24 mouse cellular contexts compared by ENCODE assay signal in genomic region chr5:69815356-69815755, GRCm38 (mm10).
DNase-seq lines count a peak whose midpoint lies in the region; ATAC-seq and TF ChIP-seq lines count a peak whose summit lies in the region.
"Had no signal": no experiment of that assay in that cellular context is flagged by ENCODE, and none has a peak within 500 bp of the region (broad histone marks: within the 10 kb centered on the region; RNA-seq: fewer than 3 reads in every experiment).

No protein-coding gene starts in this region.

- no peak overlapping the region for H3K4me2 ChIP-seq in midbrain, embryonic 11.5 days
- no peak overlapping the region for H3K4me2 ChIP-seq in midbrain, embryonic 13.5 days (replicated peaks)
- no peak overlapping the region for H3K4me2 ChIP-seq in hindbrain, embryonic 13.5 days
- H3K4me2 ChIP-seq: embryonic facial prominence, embryonic 15.5 days; heart, embryonic 13.5 days; liver, embryonic 15.5 days; lung, embryonic 15.5 days had no signal

- WGBS in midbrain, embryonic 11.5 days, result 38% methylated on average over 1 of the region's 1 CpGs
- 16% methylated on average over 1 of the region's 1 CpGs for WGBS in midbrain, embryonic 13.5 days
- 3% methylated on average over 1 of the region's 1 CpGs for WGBS in hindbrain, embryonic 13.5 days

- H3K9ac ChIP-seq in midbrain, embryonic 11.5 days (ENCODE audit: low read length), result no peak overlapping the region
- no peak overlapping the region for H3K9ac ChIP-seq in midbrain, embryonic 13.5 days (replicated peaks)
- no peak overlapping the region for H3K9ac ChIP-seq in hindbrain, embryonic 13.5 days
- H3K9ac ChIP-seq: embryonic facial prominence, embryonic 15.5 days; heart, embryonic 13.5 days; liver, embryonic 15.5 days; lung, embryonic 15.5 days had no signal

- no peak overlapping the region for H3K27ac ChIP-seq in midbrain, embryonic 11.5 days (ENCODE audit: low read depth, low read length)
- H3K27ac ChIP-seq in midbrain, embryonic 13.5 days, result no peak overlapping the region
- no peak overlapping the region for H3K27ac ChIP-seq in hindbrain, embryonic 13.5 days
- H3K27ac ChIP-seq: embryonic facial prominence, embryonic 15.5 days; heart, adult 2 months; heart, embryonic 13.5 days; kidney, postnatal 0 days; limb, embryonic 10.5 days; liver, embryonic 15.5 days; lung, embryonic 15.5 days; macrophage had no signal

- TF ChIP-seq CTCF in brain, embryonic 14.5 days (IDR thresholded peaks at IDR 0.05; ENCODE audit: borderline replicate concordance, extremely low read depth, insufficient read depth, insufficient read length), result no peak

- no peaks in the 10 kb centered on the region for H3K9me3 ChIP-seq in midbrain, embryonic 11.5 days (ENCODE audit: control insufficient read depth, low read length)
- no peaks in the 10 kb centered on the region for H3K9me3 ChIP-seq in midbrain, embryonic 13.5 days
- no peaks in the 10 kb centered on the region for H3K9me3 ChIP-seq in hindbrain, embryonic 13.5 days
- H3K9me3 ChIP-seq: embryonic facial prominence, embryonic 15.5 days; heart, embryonic 13.5 days; limb, embryonic 10.5 days; liver, embryonic 15.5 days; lung, embryonic 15.5 days had no signal

- ATAC-seq in midbrain, embryonic 11.5 days (ENCODE audit: low FRiP score), result peak; percentile 42; the same call in 1 of the 2 replicates
- no peak for ATAC-seq in midbrain, embryonic 13.5 days
- ATAC-seq in hindbrain, embryonic 13.5 days (ENCODE audit: low FRiP score), result 0 out of 2 replicates have a peak, but pooled peaks have one; percentile 59
- ATAC-seq: activated CD4-positive, CD25-positive, alpha-beta regulatory T cell, adult 4 months had no signal

- no peaks in the 10 kb centered on the region for H3K27me3 ChIP-seq in midbrain, embryonic 11.5 days (ENCODE audit: control insufficient read depth, insufficient read depth, low read length)
- H3K27me3 ChIP-seq in midbrain, embryonic 13.5 days, result no peaks in the 10 kb centered on the region
- no peaks in the 10 kb centered on the region for H3K27me3 ChIP-seq in hindbrain, embryonic 13.5 days
- H3K27me3 ChIP-seq: embryonic facial prominence, embryonic 15.5 days; heart, embryonic 13.5 days; liver, embryonic 15.5 days; lung, embryonic 15.5 days had no signal

- no peak for DNase-seq in midbrain, embryonic 11.5 days (ENCODE audit: low spot score, missing footprints)
- peak; percentile 54 for DNase-seq in brain, embryonic 14.5 days (ENCODE audit: low read depth)
- DNase-seq in embryo, embryonic 11 days, result peak; percentile 22
- DNase-seq in adrenal gland, adult (ENCODE audit: inconsistent age in 2 of 2, low spot score in 1 of 2), result no peak
- DNase-seq in ovary, postnatal 10 days (ENCODE audit: low spot score), result no peak
- no peak for DNase-seq in adipocyte (ENCODE audit: low spot score)
- DNase-seq: adrenal gland, postnatal 14 days; cerebellum, adult 8-10 months; gastrocnemius, postnatal 25 days; heart, adult 2 months; heart, postnatal 36 days; kidney, adult 2 months; layer of hippocampus, adult 9-11 months; liver had no signal

- H3K4me3 ChIP-seq in midbrain, embryonic 11.5 days (ENCODE audit: low read depth, low read length), result no peak overlapping the region
- no peak overlapping the region for H3K4me3 ChIP-seq in midbrain, embryonic 13.5 days (replicated peaks)
- no peak overlapping the region for H3K4me3 ChIP-seq in hindbrain, embryonic 13.5 days
- H3K4me3 ChIP-seq: embryonic facial prominence, embryonic 15.5 days; heart, adult 2 months; heart, embryonic 13.5 days; limb, embryonic 10.5 days; liver, embryonic 15.5 days; lung, embryonic 15.5 days had no signal

- peaks cover 3% of the 10 kb centered on the region; the same call in 1 of the 2 replicates for H3K4me1 ChIP-seq in midbrain, embryonic 11.5 days (ENCODE audit: control insufficient read depth, insufficient read depth, low read length)
- peaks cover 10% of the 10 kb centered on the region for H3K4me1 ChIP-seq in midbrain, embryonic 13.5 days (replicated peaks)
- H3K4me1 ChIP-seq in hindbrain, embryonic 13.5 days (replicated peaks), result peaks cover 5% of the 10 kb centered on the region; the same call in 1 of the 2 replicates
- H3K4me1 ChIP-seq: embryonic facial prominence, embryonic 15.5 days; heart, embryonic 13.5 days; limb, embryonic 10.5 days; liver, embryonic 15.5 days; lung, embryonic 15.5 days had no signal

- H3K36me3 ChIP-seq in midbrain, embryonic 11.5 days (ENCODE audit: control insufficient read depth, insufficient read depth, low read length), result no peaks in the 10 kb centered on the region
- no peaks in the 10 kb centered on the region for H3K36me3 ChIP-seq in midbrain, embryonic 13.5 days
- H3K36me3 ChIP-seq in hindbrain, embryonic 13.5 days, result no peaks in the 10 kb centered on the region
- H3K36me3 ChIP-seq: embryonic facial prominence, embryonic 15.5 days; heart, embryonic 13.5 days; limb, embryonic 10.5 days; liver, embryonic 15.5 days; lung, embryonic 15.5 days had no signal

- no peak for TF ChIP-seq POLR2A in brain, embryonic 14.5 days (IDR thresholded peaks at IDR 0.05; ENCODE audit: borderline replicate concordance, extremely low read depth, insufficient read depth, insufficient read length, poor library complexity, severe bottlenecking)

Comparison
In these comparisons a context has a peak if more than half of its experiments do, and no peak if none do; other contexts are left out.
1. DNase-seq: peak in brain, embryonic 14.5 days (single experiment) and embryo, embryonic 11 days (single experiment); none in midbrain, embryonic 11.5 days (single experiment), adrenal gland, adult (0 of 2), ovary, postnatal 10 days (single experiment) and adipocyte (single experiment).